Mouse (Mus musculus) CH12.LX (cell line): ENCODE results near the gene Hist3h2a.
A peak's percentile ranks its signal among the peaks of the same experiment; 100 is the strongest.

Experiments
- BHLHE40 ChIP-seq: IDR thresholded peaks from 2 replicates; pipeline ENCODE4 v1.6.1; 2011; ENCODE audit warnings: mild to moderate bottlenecking, low read depth, low read length, improper control_type of control experiment
- CHD1 ChIP-seq: IDR thresholded peaks from 2 replicates; pipeline ENCODE4 v1.6.1; 2012; ENCODE audit warnings: low read depth, low read length, improper control_type of control experiment, inconsistent platforms
- CTCF ChIP-seq, 2 experiments: IDR thresholded peaks in 1 of 2; conservative IDR thresholded peaks in 1 of 2; 2 replicates each; pipeline ENCODE4 v1.5.1; 2011 to 2012; ENCODE audit warnings: low read depth in 2 of 2, low read length in 2 of 2, improper control_type of control experiment in 1 of 2, inconsistent platforms in 1 of 2, mild to moderate bottlenecking in 1 of 2, moderate library complexity in 1 of 2
- E2F4 ChIP-seq: IDR thresholded peaks from 2 replicates; pipeline ENCODE4 v1.6.1; 2011; ENCODE audit warnings: low read depth, low read length, improper control_type of control experiment; ENCODE audit not compliant: insufficient replicate concordance
- EP300 ChIP-seq: IDR thresholded peaks from 2 replicates; pipeline ENCODE4 v1.6.1; 2011; ENCODE audit warnings: low read length, improper control_type of control experiment
- ETS1 ChIP-seq: conservative IDR thresholded peaks from 2 replicates; pipeline ENCODE4 v1.6.1; 2012; ENCODE audit warnings: low read depth, mild to moderate bottlenecking, inconsistent platforms, low read length, improper control_type of control experiment, moderate library complexity
- HCFC1 ChIP-seq: IDR thresholded peaks from 2 replicates; pipeline ENCODE4 v1.6.1; 2012; ENCODE audit warnings: low read depth, mild to moderate bottlenecking, inconsistent platforms, low read length, improper control_type of control experiment
- NRF1 ChIP-seq: IDR thresholded peaks from 2 replicates; pipeline ENCODE4 v1.6.1; 2014; ENCODE audit warnings: low read depth, mild to moderate bottlenecking, inconsistent platforms, low read length, improper control_type of control experiment, moderate library complexity
- POLR2A ChIP-seq: IDR thresholded peaks from 2 replicates; pipeline ENCODE4 v1.6.1; 2011; ENCODE audit warnings: low read depth, mild to moderate bottlenecking, improper control_type of control experiment, low read length
- SIN3A ChIP-seq: IDR thresholded peaks from 2 replicates; pipeline ENCODE4 v1.6.1; 2012; ENCODE audit warnings: low read length, improper control_type of control experiment, inconsistent platforms
- ZC3H11A ChIP-seq: IDR thresholded peaks from 2 replicates; pipeline ENCODE4 v1.6.1; 2012; ENCODE audit warnings: low read depth, mild to moderate bottlenecking, inconsistent platforms, low read length, improper control_type of control experiment
- ZKSCAN1 ChIP-seq: IDR thresholded peaks from 2 replicates; pipeline ENCODE4 v1.6.1; 2012; ENCODE audit warnings: low read depth, inconsistent platforms, low read length, improper control_type of control experiment, borderline replicate concordance
- ZNF384 ChIP-seq: IDR thresholded peaks from 2 replicates; pipeline ENCODE4 v1.6.1; 2012; ENCODE audit warnings: low read depth, low read length, improper control_type of control experiment, inconsistent platforms

- TF ChIP-seq POLR2A, result no peak; the same call in 1 of the 2 replicates
- TF ChIP-seq CTCF (conservative IDR thresholded peaks at IDR 0.05 in 1 of 2, IDR thresholded peaks at IDR 0.05 in 1 of 2; ENCODE audit: low read depth in 2 of 2, low read length in 2 of 2), result peak in 1 of 2 experiments; percentile 22; a peak in 2 of 4 replicates
- no peak for TF ChIP-seq E2F4
- TF ChIP-seq ETS1, result no peak
- no peak for TF ChIP-seq CHD1
- no peak for TF ChIP-seq ZNF384
- TF ChIP-seq ZKSCAN1, result no peak
- TF ChIP-seq BHLHE40, result no peak
- no peak for TF ChIP-seq EP300
- no peak for TF ChIP-seq NRF1
- TF ChIP-seq ZC3H11A, result no peak
- TF ChIP-seq HCFC1, result no peak
- no peak for TF ChIP-seq SIN3A
These were observed 15.4 kb upstream of the Hist3h2a start for GRCm38 (mm10) chr11:58939088-58939439.
